Mouse (Mus musculus) heart, embryonic 14.5 days (tissue): ENCODE results near the gene 6330403K07Rik. TPM values are rescaled to one million over a fixed set of nuclear protein-coding genes. Genes with fewer than 3 reads are reported as not detected.

Experiments used
- ATAC-seq: fragments of 200-750 bp; cut with Nextera tagmentation; 2 replicates; pipeline ENCODE4 v1.8.0; 2017; ENCODE audit warnings: low read depth, moderate TSS enrichment; ENCODE audit not compliant: insufficient number of reproducible peaks, insufficient read depth, low FRiP score
- H3K27ac ChIP-seq, 2 experiments: fragments of 200-500 bp in 1 of 2; fragments of 300-500 bp in 1 of 2; sonication (generic) in 1 of 2; replicated peaks in 1 of 2; 2 replicates each; pipeline ENCODE4 v1.5.1; 2012 to 2014; ENCODE audit warnings: low read depth in 2 of 2, low read length in 2 of 2, control low read depth in 1 of 2, mild to moderate bottlenecking in 1 of 2, mixed read lengths in 1 of 2; ENCODE audit not compliant: control insufficient read depth in 1 of 2, insufficient read depth in 1 of 2
- H3K27me3 ChIP-seq: fragments of 300-500 bp; sonication (generic); 2 replicates; pipeline ENCODE4 v1.6.1; 2014; ENCODE audit warnings: mild to moderate bottlenecking, low read length, control low read depth; ENCODE audit not compliant: control insufficient read depth, insufficient read depth
- H3K36me3 ChIP-seq: fragments of 300-500 bp; sonication (generic); 2 replicates; pipeline ENCODE4 v1.6.1; 2014; ENCODE audit warnings: mild to moderate bottlenecking, control low read depth, low read length, mixed read lengths; ENCODE audit not compliant: control insufficient read depth, insufficient read depth
- H3K4me1 ChIP-seq, 2 experiments: fragments of 200-500 bp in 1 of 2; fragments of 300-500 bp in 1 of 2; sonication (generic) in 1 of 2; 2 replicates each; pipeline ENCODE4 v1.6.1; 2012 to 2014; ENCODE audit warnings: low read length in 2 of 2, control low read depth in 1 of 2, mixed read lengths in 1 of 2; ENCODE audit not compliant: control insufficient read depth in 2 of 2, insufficient read depth in 2 of 2
- H3K4me2 ChIP-seq: fragments of 300-500 bp; sonication (generic); 2 replicates; pipeline ENCODE4 v1.6.1; 2014; ENCODE audit warnings: mild to moderate bottlenecking, low read length
- H3K4me3 ChIP-seq, 2 experiments: fragments of 200-500 bp in 1 of 2; fragments of 300-500 bp in 1 of 2; sonication (generic) in 1 of 2; 2 replicates each; pipeline ENCODE4 v1.5.1; 2012 to 2014; ENCODE audit warnings: low read length in 2 of 2, mild to moderate bottlenecking in 2 of 2, control low read depth in 1 of 2, low read depth in 1 of 2, moderate library complexity in 1 of 2; ENCODE audit not compliant: control insufficient read depth in 1 of 2, insufficient read depth in 1 of 2
- H3K9ac ChIP-seq: fragments of 300-500 bp; sonication (generic); 2 replicates; pipeline ENCODE4 v1.6.1; 2014; ENCODE audit warnings: mild to moderate bottlenecking, low read length
- H3K9me3 ChIP-seq: fragments of 300-500 bp; sonication (generic); 2 replicates; pipeline ENCODE4 v1.6.1; 2016; ENCODE audit warnings: low read length, control low read depth; ENCODE audit not compliant: control insufficient read depth
- WGBS: fragments of 180-500 bp; shearing (Covaris S2); extraction: QIAGEN DNeasy Blood & Tissue Kit; methylation state at CpG from one replicate; pipeline ENCODE4 v1.1.7; 2014; 5-methylcytosine and 5-hydroxymethylcytosine counted together
- polyA plus RNA-seq: library from polyadenylated mRNA; unstranded; fragments of >200 nt; fragmentation: Nextera tagmentation; extraction: Ambion mirVana; gene quantifications from 2 replicates; pipeline ENCODE4 v1.2.1, GENCODE M21; 2014

The 6330403K07Rik gene
- polyA plus RNA-seq, 1 experiment from 2014 or later = 16.4 TPM

DNA sequence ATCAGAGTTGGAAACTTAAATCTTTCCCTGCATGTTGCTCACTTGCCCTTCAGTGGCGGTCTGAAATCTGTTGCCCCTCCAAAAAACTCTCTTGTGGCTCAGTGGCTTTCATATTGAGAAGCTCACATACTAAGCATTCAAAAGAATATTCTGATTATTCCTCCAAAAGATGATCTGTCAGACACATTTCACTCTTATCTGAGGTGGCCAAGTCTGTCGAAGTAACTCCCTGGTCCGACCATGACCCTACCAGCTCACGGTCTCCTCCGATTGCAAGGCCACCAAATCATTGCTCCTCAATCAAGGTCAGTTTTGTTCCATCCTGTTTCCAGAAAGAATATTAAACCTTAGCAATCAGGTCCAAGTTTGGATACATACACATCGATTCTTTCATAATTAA lies 26.3 kb downstream of the 6330403K07Rik start:
- no peak overlapping the region for H3K4me3 ChIP-seq
- H3K9me3 ChIP-seq = no peaks in the 10 kb centered on the region
- peaks cover 49% of the 10 kb centered on the region for H3K36me3 ChIP-seq
- 89% methylated on average over 6 of the region's 6 CpGs for WGBS
- no peaks in the 10 kb centered on the region for H3K27me3 ChIP-seq
- no peak overlapping the region; a peak in 1 of 4 replicates for H3K27ac ChIP-seq
- no peak overlapping the region for H3K4me2 ChIP-seq
- no peak overlapping the region for H3K9ac ChIP-seq
- H3K4me1 ChIP-seq = peaks cover 3 to 17% of the 10 kb centered on the region in 2 experiments; a peak in 3 of 4 replicates
- ATAC-seq = no peak

DNA sequence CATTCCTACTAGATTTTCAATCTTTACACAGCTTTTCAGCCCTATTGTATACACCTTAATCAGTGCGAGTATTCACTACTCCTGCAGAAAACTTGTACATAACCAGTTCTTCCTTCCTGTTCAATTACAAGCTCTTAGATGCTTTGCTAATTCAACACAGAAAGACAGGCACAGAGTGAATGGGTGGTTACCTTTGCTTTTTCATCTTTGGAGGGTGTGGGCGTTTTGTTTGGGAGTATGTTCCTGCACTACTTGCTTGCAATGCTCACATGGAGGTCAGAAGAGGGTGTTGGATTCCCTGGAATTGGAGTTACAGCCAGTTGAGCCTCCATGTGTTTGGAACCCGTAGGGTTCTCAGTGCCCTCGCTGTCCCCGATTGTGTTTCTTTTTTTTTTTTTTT lies 28.3 kb downstream of the 6330403K07Rik start:
- no peak for ATAC-seq
- WGBS = 62% methylated on average over 5 of the region's 5 CpGs
- Histone ChIP-seq H3K36me3 (peaks cover 41% of the 10 kb centered on the region), H3K27ac (no peak overlapping the region), H3K4me1 (peaks cover 3 to 17% of the 10 kb centered on the region in 2 experiments; a peak in 3 of 4 replicates), H3K4me2 (peak overlapping the region; percentile 65), H3K27me3 (no peaks in the 10 kb centered on the region), H3K9me3 (no peaks in the 10 kb centered on the region), H3K9ac (peak overlapping the region; percentile 22), H3K4me3 (peak overlapping the region in 1 of 2 experiments; percentile 86; a peak in 2 of 4 replicates)

DNA sequence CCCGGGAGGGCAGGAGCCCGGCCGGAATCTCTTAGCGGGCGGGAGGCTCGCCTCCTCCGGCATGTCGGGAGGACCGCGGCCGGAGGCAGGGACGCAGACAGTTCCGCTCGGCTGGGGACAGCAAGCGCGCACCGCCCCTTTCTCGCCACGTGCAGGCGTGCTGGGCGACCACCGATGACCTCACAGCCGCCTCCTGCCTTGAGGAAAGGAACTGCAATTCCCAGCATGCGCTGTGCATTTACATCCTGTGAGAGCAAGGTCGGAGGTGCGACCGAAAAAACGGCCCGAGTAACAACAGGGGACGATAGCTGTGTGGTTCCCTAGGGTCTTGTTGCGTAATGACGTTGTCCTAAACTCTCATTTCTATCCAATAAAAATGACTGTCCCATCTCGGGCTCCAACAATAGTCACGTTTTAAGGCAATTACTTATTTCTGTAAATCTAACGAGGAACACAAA lies 29.0 kb downstream of the 6330403K07Rik start, which contains the start of gene Dhx33:
Gene Dhx33 (minus strand): TSS at position 122 of the 458 bp plus-strand sequence.
- peak; percentile 98 for ATAC-seq
- Histone ChIP-seq H3K4me2 (peak within 1 kb of the TSS; percentile 83), H3K27me3 (no peaks in the 10 kb centered on the region), H3K36me3 (peaks cover 41% of the 10 kb centered on the region), H3K4me3 (peak within 1 kb of the TSS; percentile 67 to 86), H3K9me3 (no peaks in the 10 kb centered on the region), H3K9ac (peak within 1 kb of the TSS; percentile 79), H3K4me1 (peaks cover 3 to 17% of the 10 kb centered on the region in 2 experiments; a peak in 3 of 4 replicates), H3K27ac (peak within 1 kb of the TSS; percentile 44 to 84)
- WGBS = under 1% methylated on average over 34 of the region's 35 CpGs

DNA sequence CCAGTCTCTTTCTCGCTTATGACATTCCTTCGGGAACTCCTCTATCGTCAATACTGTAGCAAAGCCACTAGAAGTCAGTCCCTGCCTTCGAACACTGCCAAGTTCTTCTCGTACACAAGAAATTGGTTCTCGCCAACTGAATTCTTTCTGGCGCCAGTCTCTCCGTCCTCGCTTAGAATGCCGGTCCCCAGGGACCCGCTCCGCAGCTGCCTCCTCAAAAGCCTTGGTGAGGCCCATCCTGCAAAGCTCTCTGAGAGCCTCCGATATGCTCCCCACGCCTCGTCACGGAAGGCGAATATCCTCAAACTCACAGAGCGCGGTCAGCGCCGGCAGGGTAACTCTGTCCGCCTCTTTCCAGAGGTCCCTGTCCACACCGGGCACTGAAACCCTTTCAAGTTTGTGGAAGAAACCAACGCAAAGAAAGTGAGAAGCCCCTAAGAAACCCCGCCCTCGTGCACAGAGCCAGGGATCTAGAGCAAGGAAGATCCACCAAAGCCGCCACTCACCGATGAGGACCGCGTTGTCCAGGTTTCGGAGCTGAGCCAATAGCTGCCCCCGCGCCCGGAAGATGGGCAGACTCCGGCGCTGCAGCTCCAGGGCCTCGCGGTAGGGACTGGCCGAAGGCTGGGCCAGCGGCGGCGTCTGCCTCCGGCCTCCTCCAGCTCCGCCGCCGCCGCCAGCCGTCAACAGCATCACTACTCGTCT lies 29.6 kb downstream of the 6330403K07Rik start:
- WGBS = under 1% methylated on average over 49 of the region's 49 CpGs

DNA sequence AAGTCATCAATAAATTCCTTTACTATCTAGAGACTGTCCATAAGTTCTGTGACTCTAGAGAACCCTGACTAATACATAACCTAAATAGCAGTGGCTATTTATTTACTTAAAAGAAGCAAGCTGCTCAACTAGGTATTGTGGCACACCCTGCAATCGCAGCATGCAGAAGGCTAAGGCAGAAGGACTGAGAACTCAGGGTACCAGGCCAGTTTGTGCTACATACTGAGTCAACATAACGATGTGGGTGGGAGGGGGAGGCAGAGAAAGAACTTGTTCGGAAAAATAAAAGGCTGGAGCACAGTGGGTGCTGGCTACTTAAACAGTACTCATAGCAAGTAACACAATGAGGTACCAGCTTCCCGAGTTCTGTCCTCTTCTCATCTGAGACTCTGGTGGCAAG lies 32.1 kb downstream of the 6330403K07Rik start:
- no peak overlapping the region for H3K9ac ChIP-seq
- no peak for ATAC-seq

More for the DNA sequence above, 29.6 kb downstream of the 6330403K07Rik start:
- Histone ChIP-seq H3K4me1 (peaks cover 3 to 17% of the 10 kb centered on the region in 2 experiments; a peak in 3 of 4 replicates), H3K4me3 (peak overlapping the region; percentile 67 to 86), H3K4me2 (peak overlapping the region; percentile 83), H3K36me3 (peaks cover 41% of the 10 kb centered on the region), H3K9ac (peak overlapping the region; percentile 79), H3K27me3 (no peaks in the 10 kb centered on the region), H3K9me3 (no peaks in the 10 kb centered on the region), H3K27ac (peak overlapping the region; percentile 44 to 84)
- peak; percentile 80 for ATAC-seq

DNA sequence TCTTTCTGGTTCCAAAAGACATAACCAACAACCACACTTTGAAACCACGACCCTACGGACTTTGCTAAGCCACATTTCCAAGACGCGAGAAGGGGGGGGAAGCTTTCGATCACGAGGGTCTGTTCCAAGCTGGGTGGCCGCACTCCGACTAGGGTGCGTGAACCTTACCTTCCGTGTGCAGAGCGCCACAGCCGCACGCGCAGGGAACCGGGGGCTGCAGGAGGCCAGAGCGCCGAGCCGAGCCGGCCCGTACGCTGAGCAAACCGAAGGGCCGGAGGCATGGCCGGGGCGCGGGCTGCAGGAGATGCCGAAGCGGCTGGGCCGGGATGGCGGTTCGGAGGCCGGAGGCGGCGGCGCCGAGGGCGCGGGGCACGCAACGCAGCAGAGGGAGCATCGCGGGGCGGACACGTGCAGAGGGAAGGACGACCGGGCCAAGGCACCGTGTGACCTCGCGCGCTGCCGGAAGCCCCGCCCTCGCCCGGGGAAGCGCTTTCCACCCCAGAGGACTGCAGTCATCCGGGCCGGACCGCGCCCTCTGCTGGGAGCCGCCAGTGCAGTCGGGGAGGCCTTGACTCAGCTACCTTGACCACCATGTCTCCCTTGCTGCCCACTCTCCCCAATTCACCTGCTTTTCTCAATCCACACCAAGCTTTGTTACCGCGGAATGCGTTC lies 50.6 kb downstream of the 6330403K07Rik start, which contains the start of gene C1qbp:
Gene C1qbp (minus strand): TSS at position 470 of the 672 bp plus-strand sequence.
- H3K36me3 ChIP-seq = peaks cover 69% of the 10 kb centered on the region
- H3K9ac ChIP-seq = peak within 1 kb of the TSS; percentile 97
- no peaks in the 10 kb centered on the region for H3K9me3 ChIP-seq
- no peaks in the 10 kb centered on the region for H3K27me3 ChIP-seq
- peaks cover 3 to 11% of the 10 kb centered on the region in 2 experiments; a peak in 3 of 4 replicates for H3K4me1 ChIP-seq
- WGBS = 1% methylated on average over 58 of the region's 64 CpGs
- H3K4me2 ChIP-seq = peak within 1 kb of the TSS; percentile 87
- peak; percentile 93 for ATAC-seq
- peak within 1 kb of the TSS; percentile 43 to 53; a peak in 2 of 4 replicates for H3K27ac ChIP-seq
- H3K4me3 ChIP-seq = peak within 1 kb of the TSS; percentile 76 to 99

More for the DNA sequence above, 32.1 kb downstream of the 6330403K07Rik start:
- Histone ChIP-seq H3K27me3 (no peaks in the 10 kb centered on the region), H3K27ac (no peak overlapping the region), H3K36me3 (peaks cover 50% of the 10 kb centered on the region), H3K4me3 (no peak overlapping the region), H3K4me1 (peaks cover 3 to 17% of the 10 kb centered on the region in 2 experiments; a peak in 3 of 4 replicates), H3K9me3 (no peaks in the 10 kb centered on the region), H3K4me2 (no peak overlapping the region)
- WGBS = 87% methylated on average over 4 of the region's 4 CpGs

DNA sequence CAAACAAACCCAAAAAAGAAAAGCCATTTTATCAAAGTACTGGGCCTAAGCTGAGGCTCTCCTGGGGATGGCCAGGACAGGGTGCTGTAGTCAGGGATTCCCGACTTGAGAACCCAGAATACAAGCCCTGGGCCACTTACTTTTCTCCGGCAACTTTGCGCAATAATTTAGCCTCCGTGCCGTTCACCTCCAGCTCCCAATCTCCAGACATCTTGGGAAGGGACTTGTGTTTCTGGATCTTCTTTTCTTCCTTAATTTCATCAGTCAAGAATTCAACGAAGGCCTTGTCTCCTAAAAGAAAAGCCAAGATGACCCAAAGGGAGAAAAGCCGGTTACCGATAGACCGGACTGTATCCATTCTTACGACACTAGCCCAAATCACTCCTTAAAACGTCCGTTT lies 51.3 kb downstream of the 6330403K07Rik start:
- Histone ChIP-seq H3K27ac (no peak overlapping the region), H3K36me3 (peaks cover 69% of the 10 kb centered on the region), H3K9ac (peak overlapping the region; percentile 97), H3K9me3 (no peaks in the 10 kb centered on the region), H3K27me3 (no peaks in the 10 kb centered on the region), H3K4me2 (peak overlapping the region; percentile 87), H3K4me3 (peak overlapping the region; percentile 76 to 99), H3K4me1 (peaks cover 3 to 11% of the 10 kb centered on the region in 2 experiments; a peak in 3 of 4 replicates)
- no peak for ATAC-seq
- WGBS = 5% methylated on average over 12 of the region's 12 CpGs
